Mouse (Mus musculus): ENCODE results near the gene Ccdc40.
"Not testable (repeated sequence)": the region's sequence is repeated elsewhere in the genome, so short reads cannot be mapped to it uniquely, and the experiment has no call there.

The Ccdc40 gene

GRCm38 (mm10) chr11:119285791-119286527 is 57.6 kb downstream of the Ccdc40 start:
- peak; percentile 62 for DNase-seq (ENCODE audit: low spot score)

- DNase-seq (ENCODE audit: low spot score): no peak
Observed at GRCm38 (mm10) chr11:119287207-119287992, 59.0 kb downstream of the Ccdc40 start.

- not testable (repeated sequence) for DNase-seq (ENCODE audit: low spot score)
Observed at GRCm38 (mm10) chr11:119292861-119293260, 64.5 kb downstream of the Ccdc40 start.

- DNase-seq (ENCODE audit: low spot score): no peak
Observed at GRCm38 (mm10) chr11:119297996-119298395, 69.6 kb downstream of the Ccdc40 start.

- no peak for DNase-seq (ENCODE audit: low spot score)
Observed at GRCm38 (mm10) chr11:119298917-119299316, 70.5 kb downstream of the Ccdc40 start.

GRCm38 (mm10) chr11:119299391-119300245 is 71.2 kb downstream of the Ccdc40 start, which contains the start of gene Eif4a3:
Gene Eif4a3, minus strand, starts transcription at chr11:119300089.
- DNase-seq (ENCODE audit: low spot score): peak; percentile 96

GRCm38 (mm10) chr11:119300246-119300935 is 72.0 kb downstream of the Ccdc40 start:
- DNase-seq (ENCODE audit: low spot score): no peak

GRCm38 (mm10) chr11:119300986-119301385 is 72.6 kb downstream of the Ccdc40 start:
- no peak for DNase-seq (ENCODE audit: low spot score)

GRCm38 (mm10) chr11:119304904-119305712 is 76.7 kb downstream of the Ccdc40 start:
- DNase-seq (ENCODE audit: low spot score): peak; percentile 18

GRCm38 (mm10) chr11:119306762-119307657 is 78.6 kb downstream of the Ccdc40 start:
- no peak for DNase-seq (ENCODE audit: low spot score)

GRCm38 (mm10) chr11:119307658-119307867 is 79.2 kb downstream of the Ccdc40 start, which contains the start of gene Card14:
Gene Card14, plus strand, starts transcription at chr11:119307768.
- no peak for DNase-seq (ENCODE audit: low spot score)

- no peak for DNase-seq (ENCODE audit: low spot score)
Observed at GRCm38 (mm10) chr11:119307916-119308315, 79.5 kb downstream of the Ccdc40 start.

- DNase-seq (ENCODE audit: low spot score): no peak
Observed at GRCm38 (mm10) chr11:119310621-119311020, 82.2 kb downstream of the Ccdc40 start.

- no peak for DNase-seq (ENCODE audit: low spot score)
Observed at GRCm38 (mm10) chr11:119314252-119314936, 86.0 kb downstream of the Ccdc40 start.
